Mouse (Mus musculus) liver, embryonic 15.5 days (tissue): ENCODE data around the gene Col6a4. TPM values are rescaled to one million over a fixed set of nuclear protein-coding genes. Genes with fewer than 3 reads are reported as not detected.

ENCODE experiments used
- ATAC-seq: fragments of 200-750 bp; cut with Nextera tagmentation; 2 replicates; pipeline ENCODE4 v1.8.0; 2017; ENCODE audit warnings: moderate number of reproducible peaks, mild to moderate bottlenecking, moderate library complexity; ENCODE audit not compliant: insufficient read depth
- H3K27ac ChIP-seq: fragments of 300-500 bp; sonication (generic); replicated peaks from 2 replicates; pipeline ENCODE4 v1.5.1; 2015; ENCODE audit warnings: mild to moderate bottlenecking, inconsistent platforms
- H3K27me3 ChIP-seq: fragments of 300-500 bp; sonication (generic); 2 replicates; pipeline ENCODE4 v1.6.1; 2015; ENCODE audit warnings: mild to moderate bottlenecking, inconsistent platforms
- H3K36me3 ChIP-seq: fragments of 300-500 bp; sonication (generic); replicated peaks from 2 replicates; pipeline ENCODE4 v1.6.1; 2015; ENCODE audit warnings: moderate library complexity, mild to moderate bottlenecking, inconsistent platforms
- H3K4me1 ChIP-seq: fragments of 300-500 bp; sonication (generic); replicated peaks from 2 replicates; pipeline ENCODE4 v1.6.1; 2015; ENCODE audit warnings: inconsistent platforms
- H3K4me2 ChIP-seq: fragments of 300-500 bp; sonication (generic); 2 replicates; pipeline ENCODE4 v1.6.1; 2015; ENCODE audit warnings: moderate library complexity, mild to moderate bottlenecking, inconsistent platforms
- H3K4me3 ChIP-seq: fragments of 300-500 bp; sonication (generic); replicated peaks from 2 replicates; pipeline ENCODE4 v1.5.1; 2015; ENCODE audit warnings: mild to moderate bottlenecking, inconsistent platforms
- H3K9ac ChIP-seq: fragments of 300-500 bp; sonication (generic); 2 replicates; pipeline ENCODE4 v1.6.1; 2015; ENCODE audit warnings: moderate library complexity, mild to moderate bottlenecking, inconsistent platforms
- H3K9me3 ChIP-seq: fragments of 300-500 bp; sonication (generic); replicated peaks from 2 replicates; pipeline ENCODE4 v1.6.1; 2016; ENCODE audit warnings: inconsistent platforms
- WGBS: fragments of 180-500 bp; shearing (Covaris S2); methylation state at CpG from one replicate; pipeline ENCODE4 v1.1.7; 2015; ENCODE audit warnings: mixed read lengths; ENCODE audit not compliant: insufficient replicate concordance; 5-methylcytosine and 5-hydroxymethylcytosine counted together
- polyA plus RNA-seq: library from polyadenylated mRNA; unstranded; fragments of >200 nt; fragmentation: Nextera tagmentation; extraction: Ambion mirVana; gene quantifications from 2 replicates; pipeline ENCODE4 v1.2.1, GENCODE M21; 2015

Col6a4 gene
- polyA plus RNA-seq = 0.14 TPM in 1 of 2 replicates, not detected in the other

DNA sequence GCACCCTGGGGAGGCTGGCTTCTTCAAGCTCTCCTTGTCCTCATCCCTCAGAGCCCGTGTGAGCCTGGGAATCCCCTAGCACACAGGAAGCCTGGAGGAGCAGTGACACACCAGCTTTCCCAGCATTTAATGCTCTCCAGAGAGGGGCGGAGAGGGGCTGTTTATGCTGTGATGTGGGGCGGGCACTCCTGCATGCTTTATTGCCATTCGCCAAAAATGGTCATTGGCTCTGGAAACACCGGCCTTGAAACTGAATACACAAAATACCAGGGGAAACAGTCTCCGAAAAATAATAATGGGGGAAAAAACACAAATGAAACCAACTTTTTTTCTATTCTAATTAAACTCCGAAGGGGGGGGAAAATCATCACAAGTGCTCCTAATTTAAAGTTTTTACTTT is at the start of gene Col6a4:
Gene Col6a4, minus strand, starts transcription at position 101 of the 400 bp plus-strand sequence.
- H3K27ac ChIP-seq = no peak within 1 kb of the TSS
- no peak within 1 kb of the TSS for H3K4me2 ChIP-seq
- no peaks in the 10 kb centered on the region for H3K36me3 ChIP-seq
- no peaks in the 10 kb centered on the region for H3K4me1 ChIP-seq
- H3K9me3 ChIP-seq = no peaks in the 10 kb centered on the region
- H3K27me3 ChIP-seq = no peaks in the 10 kb centered on the region
- no peak within 1 kb of the TSS for H3K4me3 ChIP-seq
- ATAC-seq = no peak
- 56% methylated on average over 7 of the region's 7 CpGs for WGBS
- no peak within 1 kb of the TSS for H3K9ac ChIP-seq

DNA sequence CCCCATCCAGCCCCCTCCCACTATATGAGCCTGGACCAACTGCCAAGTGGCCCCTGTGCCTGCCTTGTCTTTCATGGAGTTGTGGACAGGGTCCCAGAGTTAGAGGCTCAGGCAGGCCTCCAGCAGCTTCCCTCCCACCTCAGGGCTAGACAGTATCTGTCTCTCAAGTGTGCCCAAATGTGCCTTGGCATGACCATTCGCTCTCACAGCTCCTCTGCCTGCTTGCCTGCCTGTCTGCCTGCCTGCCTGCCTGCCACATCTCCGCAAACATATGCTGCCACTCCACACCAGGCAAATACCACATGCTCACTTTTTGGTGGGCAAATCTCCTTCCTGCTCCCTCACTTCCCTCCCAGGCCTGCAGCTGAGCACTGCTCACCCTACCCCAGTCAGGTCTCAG is 49.0 kb upstream of the Col6a4 start:
- Histone ChIP-seq H3K36me3 (no peaks in the 10 kb centered on the region), H3K9me3 (no peaks in the 10 kb centered on the region), H3K9ac (no peak overlapping the region), H3K27me3 (peaks cover 50% of the 10 kb centered on the region), H3K4me3 (no peak overlapping the region), H3K4me1 (no peaks in the 10 kb centered on the region; the same call in 1 of the 2 replicates), H3K27ac (no peak overlapping the region), H3K4me2 (no peak overlapping the region)
- 45% methylated on average over 2 of the region's 2 CpGs for WGBS
- ATAC-seq = no peak

DNA sequence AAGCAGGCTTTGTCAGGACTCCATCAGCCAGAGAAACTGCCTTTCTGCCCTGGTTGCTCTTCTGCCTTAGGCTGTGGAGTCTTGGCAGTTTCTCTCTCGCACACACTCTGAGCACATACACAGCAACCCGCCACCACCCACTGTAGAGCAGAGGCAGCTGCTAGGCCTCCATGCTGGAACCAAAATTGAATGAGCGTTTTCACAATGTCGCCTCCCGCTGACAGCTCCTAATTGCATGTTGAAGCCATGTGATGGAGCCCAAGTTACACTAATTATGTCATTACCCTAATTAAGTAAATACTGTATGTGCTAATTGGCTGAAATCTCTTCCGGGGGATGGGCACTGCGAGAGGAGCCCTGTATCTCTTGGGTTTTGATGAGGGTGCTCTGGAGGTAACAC is 47.6 kb upstream of the Col6a4 start:
- 70% methylated on average over 7 of the region's 7 CpGs for WGBS
- no peak for ATAC-seq
- Histone ChIP-seq H3K4me1 (no peaks in the 10 kb centered on the region; the same call in 1 of the 2 replicates), H3K4me2 (no peak overlapping the region), H3K4me3 (no peak overlapping the region), H3K36me3 (no peaks in the 10 kb centered on the region), H3K9ac (no peak overlapping the region), H3K9me3 (no peaks in the 10 kb centered on the region), H3K27me3 (peaks cover 35% of the 10 kb centered on the region), H3K27ac (no peak overlapping the region)

DNA sequence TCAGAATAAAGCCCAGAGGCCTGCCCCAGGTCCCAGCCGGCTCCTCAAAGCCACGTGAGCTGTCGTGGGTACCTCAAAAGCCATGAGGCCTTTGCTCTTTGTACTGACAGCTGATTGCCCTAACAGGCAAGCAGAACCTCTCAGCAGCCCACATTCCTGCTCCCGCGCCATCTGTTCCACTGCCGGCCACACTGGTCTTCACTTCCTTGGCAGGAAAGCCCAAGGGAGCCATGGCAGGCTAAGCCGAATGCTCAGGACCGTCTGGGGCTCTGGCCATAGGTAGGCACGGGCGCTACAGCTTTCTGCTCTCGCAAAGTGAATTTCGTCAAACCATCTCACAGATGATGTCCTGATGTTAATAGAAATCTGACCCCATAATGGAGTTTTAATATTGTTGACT is 45.4 kb upstream of the Col6a4 start:
- no peaks in the 10 kb centered on the region for H3K9me3 ChIP-seq
- no peak for ATAC-seq

DNA sequence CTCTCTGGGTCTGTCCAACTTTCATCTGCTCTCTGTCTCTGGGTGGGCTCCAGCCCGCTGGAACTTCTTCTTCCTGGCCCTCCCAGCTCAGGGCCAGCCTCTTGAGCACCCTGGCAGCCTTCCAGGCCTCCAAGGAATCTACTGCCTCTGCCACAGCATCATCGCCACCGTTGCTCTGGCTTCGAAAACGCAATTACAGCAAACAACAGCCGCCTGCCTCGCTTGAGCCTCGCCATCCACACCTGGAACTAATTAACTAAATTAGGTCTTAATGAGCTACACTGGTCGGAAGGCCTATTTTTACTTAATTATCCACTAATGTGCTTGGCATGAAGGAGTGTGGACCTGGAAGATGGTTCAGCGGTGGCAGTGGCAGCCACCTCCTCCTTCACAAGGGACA is 43.2 kb upstream of the Col6a4 start:
- 69% methylated on average over 10 of the region's 10 CpGs for WGBS

More for the DNA sequence above, 45.4 kb upstream of the Col6a4 start:
- 72% methylated on average over 12 of the region's 12 CpGs for WGBS
- Histone ChIP-seq H3K4me3 (no peak overlapping the region), H3K4me1 (no peaks in the 10 kb centered on the region), H3K27me3 (peaks cover 13% of the 10 kb centered on the region), H3K9ac (no peak overlapping the region), H3K27ac (no peak overlapping the region), H3K4me2 (no peak overlapping the region), H3K36me3 (no peaks in the 10 kb centered on the region)

DNA sequence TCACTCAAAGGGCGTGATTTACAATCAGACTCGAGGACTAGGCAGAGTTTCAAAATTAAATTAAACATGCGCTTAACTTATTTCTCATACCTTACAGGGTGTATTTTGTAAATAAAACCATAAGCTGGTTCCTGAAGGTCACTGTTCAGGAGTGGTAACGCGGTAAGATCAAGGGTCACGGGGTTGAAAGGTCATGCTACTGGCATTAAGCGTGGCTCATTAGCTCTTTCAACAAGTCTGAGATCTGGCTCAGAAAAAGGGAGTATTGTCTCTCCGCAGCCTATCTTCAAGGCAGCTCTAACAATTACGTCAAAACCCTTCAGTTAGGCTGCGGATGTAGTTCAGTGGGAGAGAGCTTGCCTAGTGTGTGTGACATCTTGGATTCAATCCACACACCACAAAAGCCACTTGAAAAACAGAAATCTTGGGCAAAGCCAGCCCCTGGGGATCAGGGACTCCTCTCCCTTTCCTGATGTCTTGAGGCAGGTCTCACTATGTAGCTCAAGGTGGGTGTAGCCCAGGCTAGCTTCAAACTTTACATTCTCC is 41.2 kb upstream of the Col6a4 start:
- Histone ChIP-seq H3K36me3 (no peaks in the 10 kb centered on the region), H3K27me3 (no peaks in the 10 kb centered on the region), H3K4me2 (no peak overlapping the region), H3K9ac (no peak overlapping the region), H3K4me3 (no peak overlapping the region), H3K27ac (no peak overlapping the region), H3K4me1 (no peaks in the 10 kb centered on the region), H3K9me3 (no peaks in the 10 kb centered on the region)
- no peak for ATAC-seq
- 72% methylated on average over 10 of the region's 10 CpGs for WGBS

More for the DNA sequence above, 43.2 kb upstream of the Col6a4 start:
- Histone ChIP-seq H3K9me3 (no peaks in the 10 kb centered on the region), H3K4me1 (no peaks in the 10 kb centered on the region), H3K36me3 (no peaks in the 10 kb centered on the region), H3K4me2 (no peak overlapping the region), H3K4me3 (no peak overlapping the region), H3K27ac (no peak overlapping the region), H3K9ac (no peak overlapping the region), H3K27me3 (no peaks in the 10 kb centered on the region)
- no peak for ATAC-seq

DNA sequence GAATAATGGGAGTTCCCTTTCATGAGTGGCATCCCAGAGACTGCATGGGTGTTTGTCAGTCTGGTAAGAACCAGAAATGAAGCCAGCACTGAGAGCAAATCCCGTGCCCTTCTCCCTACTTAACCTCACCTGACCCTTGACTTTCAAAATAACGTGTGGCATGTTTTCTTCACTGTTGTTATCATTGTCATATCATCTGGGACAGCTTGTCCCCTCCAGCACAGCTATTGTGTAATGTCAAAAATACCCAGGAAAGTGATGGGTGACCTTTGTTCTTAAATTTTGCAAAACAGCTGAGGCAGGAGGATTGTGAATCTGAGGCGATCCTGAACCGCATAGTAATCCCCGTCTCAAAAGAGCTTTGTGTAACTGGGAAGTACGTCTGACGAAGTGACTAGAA is 33.7 kb upstream of the Col6a4 start:
- Histone ChIP-seq H3K4me2 (no peak overlapping the region), H3K9ac (no peak overlapping the region), H3K4me1 (no peaks in the 10 kb centered on the region), H3K9me3 (no peaks in the 10 kb centered on the region), H3K4me3 (no peak overlapping the region), H3K27ac (no peak overlapping the region), H3K27me3 (no peaks in the 10 kb centered on the region), H3K36me3 (no peaks in the 10 kb centered on the region)
- ATAC-seq = no peak
- WGBS = 62% methylated on average over 7 of the region's 7 CpGs

DNA sequence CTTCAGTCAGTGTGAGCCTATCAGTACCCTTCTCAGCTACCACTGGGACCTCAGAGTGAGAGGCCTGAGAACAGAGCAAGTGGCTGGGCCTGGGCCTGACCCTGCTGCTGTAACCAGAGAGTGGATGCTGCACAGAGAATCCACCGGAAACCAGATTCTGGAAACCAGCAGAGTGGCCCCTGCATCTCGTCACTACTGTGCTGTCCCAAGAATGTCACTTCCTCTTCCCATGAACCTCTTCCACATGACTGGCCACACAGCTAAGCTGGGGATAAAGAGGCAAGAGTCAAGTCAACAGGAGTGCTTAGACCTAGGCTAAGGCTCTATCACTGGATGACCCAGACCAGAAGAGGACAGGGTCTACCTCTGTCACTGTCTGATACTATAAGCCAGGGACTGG is 32.5 kb upstream of the Col6a4 start:
- Histone ChIP-seq H3K36me3 (no peaks in the 10 kb centered on the region), H3K27me3 (no peaks in the 10 kb centered on the region), H3K4me3 (no peak overlapping the region), H3K27ac (no peak overlapping the region), H3K9ac (no peak overlapping the region), H3K4me1 (no peaks in the 10 kb centered on the region), H3K9me3 (no peaks in the 10 kb centered on the region), H3K4me2 (no peak overlapping the region)
- no peak for ATAC-seq
- 51% methylated on average over 2 of the region's 2 CpGs for WGBS

DNA sequence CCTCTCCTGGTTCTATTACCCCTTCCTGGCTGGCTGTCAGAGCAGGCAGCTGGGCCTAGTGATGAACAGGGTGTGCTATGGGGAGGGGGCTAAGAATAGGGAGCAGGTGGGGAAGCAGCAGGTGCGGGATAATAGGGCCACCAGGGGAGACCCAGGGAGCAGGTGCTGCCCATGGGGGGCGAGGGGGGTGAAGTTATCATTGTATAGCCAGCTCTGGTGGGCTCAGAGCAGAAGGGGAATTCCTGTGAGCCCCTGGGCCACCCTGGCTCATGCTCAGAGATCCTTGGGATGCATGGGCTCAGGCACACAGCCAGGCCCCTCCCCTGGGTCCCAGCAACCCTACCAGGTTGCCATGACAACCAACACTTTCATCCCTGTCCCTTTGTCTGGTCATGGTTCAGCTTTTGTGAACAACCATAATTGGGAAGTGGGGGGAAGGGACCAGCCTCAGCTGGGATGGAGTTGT is 30.2 kb upstream of the Col6a4 start:
- no peaks in the 10 kb centered on the region for H3K36me3 ChIP-seq
- WGBS = 39% methylated on average over 2 of the region's 2 CpGs
- ATAC-seq = no peak
- H3K9me3 ChIP-seq = no peaks in the 10 kb centered on the region
- H3K4me2 ChIP-seq = no peak overlapping the region
- no peaks in the 10 kb centered on the region for H3K4me1 ChIP-seq
- no peak overlapping the region for H3K4me3 ChIP-seq
- no peak overlapping the region for H3K9ac ChIP-seq
- no peaks in the 10 kb centered on the region for H3K27me3 ChIP-seq
- no peak overlapping the region for H3K27ac ChIP-seq

DNA sequence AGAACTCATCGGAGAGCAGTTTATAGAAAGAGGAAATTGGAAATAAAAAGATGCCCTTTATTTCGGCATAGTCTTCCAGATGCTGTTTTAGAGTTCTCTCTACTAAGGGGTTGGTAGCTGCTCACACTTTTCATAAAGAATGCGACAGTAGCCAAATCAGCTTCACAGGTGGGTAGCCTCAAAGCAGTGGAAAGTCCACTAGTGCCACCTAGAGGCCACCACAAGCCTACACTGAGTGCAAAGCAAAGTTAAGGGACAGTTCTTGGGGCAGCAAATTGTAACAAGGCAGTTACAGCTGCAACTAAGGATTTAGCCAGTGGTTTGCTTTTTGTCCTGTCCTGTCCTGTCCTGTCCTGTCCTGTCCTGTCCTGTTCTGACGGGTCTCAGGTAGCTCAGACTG is 27.0 kb upstream of the Col6a4 start:
- 35% methylated on average over 4 of the region's 4 CpGs for WGBS
- Histone ChIP-seq H3K27ac (no peak overlapping the region), H3K4me2 (no peak overlapping the region), H3K9ac (no peak overlapping the region), H3K9me3 (no peaks in the 10 kb centered on the region), H3K4me3 (no peak overlapping the region), H3K36me3 (no peaks in the 10 kb centered on the region), H3K27me3 (no peaks in the 10 kb centered on the region), H3K4me1 (no peaks in the 10 kb centered on the region)
- no peak for ATAC-seq

DNA sequence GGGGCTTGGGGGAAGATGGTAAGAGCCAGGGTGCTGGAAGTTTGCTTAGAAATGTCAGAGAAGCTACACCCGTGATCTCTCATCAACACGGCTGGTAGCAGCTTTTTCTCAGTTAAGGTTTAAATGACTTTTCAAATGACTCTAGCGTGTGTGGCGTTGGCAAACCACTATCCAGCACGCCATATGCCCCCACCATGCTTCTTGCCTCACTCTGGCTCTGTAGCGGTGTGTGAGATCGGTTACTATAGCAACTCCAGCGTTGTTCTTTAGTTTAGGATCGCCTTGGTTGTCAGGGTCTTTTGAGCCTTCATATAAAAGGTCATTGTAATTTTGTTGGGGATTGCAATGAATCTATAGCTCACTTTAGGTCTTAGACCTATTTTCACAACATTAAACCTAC is 22.5 kb upstream of the Col6a4 start:
- no peak overlapping the region for H3K4me3 ChIP-seq
- H3K4me1 ChIP-seq = no peaks in the 10 kb centered on the region
- no peak overlapping the region for H3K4me2 ChIP-seq
- H3K27ac ChIP-seq = no peak overlapping the region
- H3K9me3 ChIP-seq = no peaks in the 10 kb centered on the region
- no peaks in the 10 kb centered on the region for H3K36me3 ChIP-seq
- no peak overlapping the region for H3K9ac ChIP-seq
- ATAC-seq = no peak
- H3K27me3 ChIP-seq = no peaks in the 10 kb centered on the region
- WGBS = 60% methylated on average over 9 of the region's 9 CpGs

DNA sequence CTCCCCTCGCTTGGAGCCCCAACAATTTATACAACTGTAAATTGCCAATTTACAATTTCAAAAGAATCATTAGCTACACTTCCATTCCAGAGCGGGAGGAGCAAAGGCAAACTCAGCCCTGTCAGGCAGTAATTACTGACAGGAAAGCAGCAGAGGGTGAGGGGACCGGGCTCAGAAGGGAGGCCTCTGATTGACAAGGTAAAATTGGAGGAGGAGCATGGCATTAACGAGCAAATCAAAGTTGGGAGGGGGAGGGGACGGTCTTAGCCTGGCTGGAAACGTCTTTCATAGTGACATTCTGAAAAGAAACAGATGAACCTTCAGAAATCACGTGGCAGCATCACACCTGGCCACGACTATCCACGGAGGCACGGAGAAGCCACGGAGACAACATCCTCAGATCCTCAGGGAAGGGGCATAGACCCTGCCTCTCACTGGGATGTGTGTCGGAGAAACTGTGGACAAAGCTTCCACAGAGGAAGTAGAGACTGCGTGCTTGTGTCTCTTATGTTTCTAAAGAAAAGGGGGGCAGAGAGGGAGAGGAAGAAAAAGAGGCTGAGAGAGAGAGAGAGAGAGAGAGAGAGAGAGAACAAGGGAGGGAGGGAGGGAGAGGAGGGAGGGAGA is 19.3 kb upstream of the Col6a4 start:
- no peaks in the 10 kb centered on the region for H3K36me3 ChIP-seq
- H3K9ac ChIP-seq = no peak overlapping the region
- ATAC-seq = no peak
- H3K9me3 ChIP-seq = 0 out of 2 replicates have a peak, but pooled peaks cover 5% of the 10 kb centered on the region
- no peak overlapping the region for H3K4me3 ChIP-seq
- H3K27ac ChIP-seq = no peak overlapping the region
- 36% methylated on average over 13 of the region's 13 CpGs for WGBS
- H3K4me1 ChIP-seq = no peaks in the 10 kb centered on the region
- H3K27me3 ChIP-seq = no peaks in the 10 kb centered on the region
- H3K4me2 ChIP-seq = no peak overlapping the region
